In genomic region chr14:79518123-79518522, GRCm38 (mm10) we compare ENCODE assay signal across 16 mouse cellular contexts. TPM values are rescaled to one million over a fixed set of nuclear protein-coding genes. Genes with fewer than 3 reads are reported as not detected.
DNase-seq lines count a peak whose midpoint lies in the region; ATAC-seq and TF ChIP-seq lines count a peak whose summit lies in the region.
"Had no signal": no experiment of that assay in that cellular context is flagged by ENCODE, and none has a peak within 500 bp of the region (broad histone marks: within the 10 kb centered on the region; RNA-seq: fewer than 3 reads in every experiment).

No protein-coding gene starts in this region.

- peak overlapping the region; percentile 56; the same call in 1 of the 2 replicates for H3K27ac ChIP-seq in heart, embryonic 16.5 days (ENCODE audit: low read length)
- peak overlapping the region; percentile 98 for H3K27ac ChIP-seq in thymus, adult 2 months (ENCODE audit: control insufficient read depth, insufficient read depth, low read length)
- peak overlapping the region; percentile 23; the same call in 1 of the 2 replicates for H3K27ac ChIP-seq in intestine, postnatal 0 days (ENCODE audit: low read depth, low read length)
- H3K27ac ChIP-seq in small intestine, adult 2 months (ENCODE audit: insufficient read depth, low read depth, low read length) = peak overlapping the region; percentile 76; the same call in 1 of the 2 replicates
- no peak overlapping the region for H3K27ac ChIP-seq in forebrain, embryonic 11.5 days (ENCODE audit: low read depth, low read length)
- H3K27ac ChIP-seq: forebrain, embryonic 12.5 days; midbrain, embryonic 10.5 days; neural tube, embryonic 13.5 days had no signal

- no peaks in the 10 kb centered on the region for H3K27me3 ChIP-seq in heart, embryonic 16.5 days (ENCODE audit: control insufficient read depth, insufficient read depth, low read length)
- no peaks in the 10 kb centered on the region for H3K27me3 ChIP-seq in thymus, adult 2 months (ENCODE audit: control insufficient read depth, insufficient read depth, low read length)
- H3K27me3 ChIP-seq in intestine, postnatal 0 days (replicated peaks; ENCODE audit: control insufficient read depth, insufficient read depth, low read length) = no peaks in the 10 kb centered on the region
- H3K27me3 ChIP-seq in small intestine, adult 2 months (ENCODE audit: control insufficient read depth, insufficient read depth, low read length) = no peaks in the 10 kb centered on the region
- H3K27me3 ChIP-seq in forebrain, embryonic 11.5 days (ENCODE audit: control insufficient read depth, insufficient read depth, low read length) = no peaks in the 10 kb centered on the region
- H3K27me3 ChIP-seq: forebrain, embryonic 12.5 days; neural tube, embryonic 13.5 days had no signal

- H3K36me3 ChIP-seq in heart, embryonic 16.5 days (ENCODE audit: control insufficient read depth, insufficient read depth) = no peaks in the 10 kb centered on the region
- H3K36me3 ChIP-seq in thymus, adult 2 months (ENCODE audit: control insufficient read depth, insufficient read depth, low read length) = no peaks in the 10 kb centered on the region
- H3K36me3 ChIP-seq in intestine, postnatal 0 days (ENCODE audit: control insufficient read depth, insufficient read depth) = no peaks in the 10 kb centered on the region
- H3K36me3 ChIP-seq in small intestine, adult 2 months (ENCODE audit: control insufficient read depth, insufficient read depth, low read length) = no peaks in the 10 kb centered on the region
- H3K36me3 ChIP-seq in forebrain, embryonic 11.5 days (ENCODE audit: control insufficient read depth, insufficient read depth, low read length) = no peaks in the 10 kb centered on the region
- H3K36me3 ChIP-seq: forebrain, embryonic 12.5 days; midbrain, embryonic 10.5 days; neural tube, embryonic 13.5 days had no signal

- no peak for TF ChIP-seq CTCF in thymus, adult 2 months (IDR thresholded peaks at IDR 0.05; ENCODE audit: borderline replicate concordance, control insufficient read depth, extremely low read depth, insufficient read depth, low read length, poor library complexity)
- TF ChIP-seq CTCF in intestine, postnatal 0 days (IDR thresholded peaks at IDR 0.05; ENCODE audit: low read depth) = no peak
- no peak for TF ChIP-seq CTCF in small intestine, adult 2 months (IDR thresholded peaks at IDR 0.05; ENCODE audit: extremely low read depth, insufficient read length, insufficient replicate concordance, low read depth, low read length)

- 70% methylated on average over 2 of the region's 2 CpGs for WGBS in heart, embryonic 16.5 days
- WGBS in thymus, adult 2 months = 3% methylated on average over 2 of the region's 2 CpGs
- WGBS in intestine, postnatal 0 days = 71% methylated on average over 2 of the region's 2 CpGs
- 30% methylated on average over 2 of the region's 2 CpGs for WGBS in small intestine, adult 2 months
- WGBS in forebrain, embryonic 11.5 days = 73% methylated on average over 2 of the region's 2 CpGs

- peaks cover 25% of the 10 kb centered on the region for H3K4me1 ChIP-seq in heart, embryonic 16.5 days (ENCODE audit: control insufficient read depth, insufficient read depth, low read length)
- H3K4me1 ChIP-seq in thymus, adult 2 months (replicated peaks; ENCODE audit: control insufficient read depth, insufficient read depth, low read length) = peaks cover 6% of the 10 kb centered on the region
- 0 out of 2 replicates have a peak, but pooled peaks cover 6% of the 10 kb centered on the region for H3K4me1 ChIP-seq in intestine, postnatal 0 days (replicated peaks; ENCODE audit: control insufficient read depth, insufficient read depth, low read length)
- peaks cover 29% of the 10 kb centered on the region; the same call in 1 of the 2 replicates for H3K4me1 ChIP-seq in small intestine, adult 2 months (ENCODE audit: control insufficient read depth, insufficient read depth, insufficient read length, low read length)
- H3K4me1 ChIP-seq in forebrain, embryonic 11.5 days (replicated peaks; ENCODE audit: control insufficient read depth, insufficient read depth, low read length) = no peaks in the 10 kb centered on the region; the same call in 1 of the 2 replicates
- H3K4me1 ChIP-seq: forebrain, embryonic 12.5 days; midbrain, embryonic 10.5 days; neural tube, embryonic 13.5 days had no signal

- no peak overlapping the region for H3K4me3 ChIP-seq in heart, embryonic 16.5 days (ENCODE audit: low read length)
- H3K4me3 ChIP-seq in thymus, adult 2 months (ENCODE audit: control insufficient read depth, insufficient read depth, low read length) = no peak overlapping the region
- H3K4me3 ChIP-seq in intestine, postnatal 0 days (ENCODE audit: low read depth, low read length) = no peak overlapping the region
- no peak overlapping the region for H3K4me3 ChIP-seq in small intestine, adult 2 months (ENCODE audit: low read depth, low read length)
- no peak overlapping the region for H3K4me3 ChIP-seq in forebrain, embryonic 11.5 days (ENCODE audit: low read depth, low read length)
- H3K4me3 ChIP-seq: forebrain, embryonic 12.5 days; midbrain, embryonic 10.5 days; neural tube, embryonic 13.5 days had no signal

- no peaks in the 10 kb centered on the region for H3K9me3 ChIP-seq in heart, embryonic 16.5 days (replicated peaks; ENCODE audit: control insufficient read depth, low read length)
- no peaks in the 10 kb centered on the region for H3K9me3 ChIP-seq in intestine, postnatal 0 days (ENCODE audit: control insufficient read depth)
- no peaks in the 10 kb centered on the region for H3K9me3 ChIP-seq in forebrain, embryonic 11.5 days (ENCODE audit: control insufficient read depth, low read length)
- H3K9me3 ChIP-seq: forebrain, embryonic 12.5 days; midbrain, embryonic 10.5 days; neural tube, embryonic 13.5 days had no signal

- H3K9ac ChIP-seq in heart, embryonic 16.5 days (ENCODE audit: low read length) = peak overlapping the region; percentile 29; the same call in 1 of the 2 replicates
- H3K9ac ChIP-seq in intestine, postnatal 0 days (ENCODE audit: low read depth, low read length) = no peak overlapping the region
- no peak overlapping the region for H3K9ac ChIP-seq in forebrain, embryonic 11.5 days (ENCODE audit: low read length)
- H3K9ac ChIP-seq: forebrain, embryonic 12.5 days; neural tube, embryonic 13.5 days had no signal

- no peak for TF ChIP-seq POLR2A in thymus, adult 2 months (IDR thresholded peaks at IDR 0.05; ENCODE audit: control insufficient read depth, extremely low read depth, insufficient read depth, low read length, poor library complexity)
- TF ChIP-seq POLR2A in small intestine, adult 2 months (IDR thresholded peaks at IDR 0.05; ENCODE audit: low read depth, low read length) = no peak

- ATAC-seq in heart, embryonic 16.5 days (replicated peaks; ENCODE audit: extremely low read depth, insufficient read depth, low FRiP score) = no peak
- no peak for ATAC-seq in intestine, postnatal 0 days
- ATAC-seq in forebrain, embryonic 11.5 days (replicated peaks; ENCODE audit: low FRiP score) = no peak
- ATAC-seq: hindbrain, embryonic 16.5 days had no signal

- H3K4me2 ChIP-seq in heart, embryonic 16.5 days (ENCODE audit: low read depth, low read length) = peak overlapping the region; percentile 37
- peak overlapping the region; percentile 52; the same call in 1 of the 2 replicates for H3K4me2 ChIP-seq in intestine, postnatal 0 days (replicated peaks; ENCODE audit: low read depth)
- H3K4me2 ChIP-seq in forebrain, embryonic 11.5 days (ENCODE audit: low read depth, low read length, severe bottlenecking) = no peak overlapping the region
- H3K4me2 ChIP-seq: forebrain, embryonic 12.5 days; neural tube, embryonic 13.5 days had no signal

- no peak for DNase-seq in heart, adult 9 months (ENCODE audit: low spot score in 2 of 2)
- no peak for DNase-seq in thymus, adult 2 months
- no peak for DNase-seq in thymus, postnatal 14 days
- DNase-seq in forebrain, embryonic 11.5 days (ENCODE audit: low spot score) = no peak
- no peak for DNase-seq in adrenal gland, postnatal 10 days
- DNase-seq: cerebellum, postnatal 14 days; embryo, embryonic 11 days; heart, postnatal 14 days; lung, postnatal 14 days had no signal

RNA-seq across cellular contexts. Expression of gene Wbp4, which starts 36.8 kb away (rescaled TPM):
- 26.8 and 27.6 TPM in 2 replicates for polyA plus RNA-seq in heart, embryonic 16.5 days (2015; fragmentation: Nextera tagmentation; extraction: Ambion mirVana)
- polyA plus RNA-seq in thymus, adult 2 months (2012; rRNA removed) = 7.3 TPM in 2 replicates
- polyA plus RNA-seq in intestine, postnatal 0 days (2015; fragmentation: Nextera tagmentation; extraction: Ambion mirVana) = 29.8 and 31.0 TPM in 2 replicates
- 0.98 and 2.0 TPM in 2 replicates for polyA plus RNA-seq in small intestine, adult 2 months (2012; rRNA removed)
- polyA plus RNA-seq in forebrain, embryonic 11.5 days (2014; fragmentation: Nextera tagmentation; extraction: Ambion mirVana) = 58.4 and 58.6 TPM in 2 replicates
- total RNA-seq in adrenal gland, postnatal 10 days (2021) = 10 to 100 TPM; 33.5 to 33.6 TPM

RNA-seq across cellular contexts. Expression of gene Elf1, which starts 37.1 kb away (rescaled TPM):
- polyA plus RNA-seq in heart, embryonic 16.5 days (2015; fragmentation: Nextera tagmentation; extraction: Ambion mirVana) = 9.9 and 12.3 TPM in 2 replicates
- 71.4 and 75.9 TPM in 2 replicates for polyA plus RNA-seq in thymus, adult 2 months (2012; rRNA removed)
- polyA plus RNA-seq in intestine, postnatal 0 days (2015; fragmentation: Nextera tagmentation; extraction: Ambion mirVana) = 19.2 and 20.0 TPM in 2 replicates
- polyA plus RNA-seq in small intestine, adult 2 months (2012; rRNA removed) = 6.4 and 20.1 TPM in 2 replicates
- polyA plus RNA-seq in forebrain, embryonic 11.5 days (2014; fragmentation: Nextera tagmentation; extraction: Ambion mirVana) = 7.5 and 7.6 TPM in 2 replicates
- total RNA-seq in adrenal gland, postnatal 10 days (2021) = 10 to 100 TPM; 24.7 to 27.4 TPM
